Mouse (Mus musculus) cerebellum, adult (tissue): ENCODE data around the gene Rnf26.
"Not testable (repeated sequence)": the region's sequence is repeated elsewhere in the genome, so short reads cannot be mapped to it uniquely, and the experiment has no call there.

Experiments used
- ATAC-seq: cut with Nextera tagmentation; 2 replicates; pipeline ENCODE4 v1.9.2; 2017; ENCODE audit warnings: mild to moderate bottlenecking, moderate library complexity, mixed read lengths; ENCODE audit not compliant: insufficient number of reproducible peaks, low FRiP score, low TSS enrichment

Rnf26 gene

DNA sequence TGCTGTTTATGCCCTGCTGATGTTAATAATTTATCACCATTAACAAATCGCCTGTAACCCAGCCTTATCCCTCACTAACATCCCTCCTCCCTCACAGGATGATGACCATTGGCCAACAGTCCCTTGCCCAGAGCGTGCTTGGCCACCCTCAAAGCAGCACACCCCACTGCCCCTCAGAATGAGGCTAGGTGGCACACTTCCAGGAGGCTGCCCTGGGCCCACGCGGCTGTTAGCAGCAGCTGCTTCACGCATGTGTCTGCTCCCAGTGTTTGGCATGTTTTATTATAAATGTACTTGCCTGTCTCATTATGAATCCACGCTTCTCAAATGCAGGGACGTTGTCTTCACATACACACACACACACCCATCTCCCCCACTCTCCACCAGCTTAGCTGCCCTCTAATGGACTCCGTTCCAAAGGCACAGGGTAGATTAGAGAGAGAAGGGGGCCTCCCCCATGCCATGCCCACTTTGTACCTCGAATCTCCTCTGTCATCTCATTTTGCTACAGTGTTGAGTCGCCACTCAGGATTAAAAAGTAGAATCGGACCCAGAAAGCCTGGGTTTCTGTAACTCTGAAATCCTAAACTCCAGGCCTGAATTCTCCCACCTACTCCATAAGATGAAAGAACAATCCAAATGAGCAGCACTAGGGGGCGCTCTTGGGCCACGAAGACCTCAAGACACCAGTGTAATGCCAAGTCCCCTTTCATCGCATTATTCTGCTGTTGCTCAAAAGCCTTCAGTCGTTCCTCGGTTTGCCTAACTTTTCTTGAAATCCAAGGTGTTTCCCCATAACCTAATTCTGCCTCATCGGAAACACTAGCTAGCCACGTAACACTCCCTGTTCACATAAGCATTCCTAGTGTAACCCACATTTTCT, 12.5 kb upstream of the Rnf26 start:
- ATAC-seq, result peak; percentile 74; the same call in 1 of the 2 replicates

DNA sequence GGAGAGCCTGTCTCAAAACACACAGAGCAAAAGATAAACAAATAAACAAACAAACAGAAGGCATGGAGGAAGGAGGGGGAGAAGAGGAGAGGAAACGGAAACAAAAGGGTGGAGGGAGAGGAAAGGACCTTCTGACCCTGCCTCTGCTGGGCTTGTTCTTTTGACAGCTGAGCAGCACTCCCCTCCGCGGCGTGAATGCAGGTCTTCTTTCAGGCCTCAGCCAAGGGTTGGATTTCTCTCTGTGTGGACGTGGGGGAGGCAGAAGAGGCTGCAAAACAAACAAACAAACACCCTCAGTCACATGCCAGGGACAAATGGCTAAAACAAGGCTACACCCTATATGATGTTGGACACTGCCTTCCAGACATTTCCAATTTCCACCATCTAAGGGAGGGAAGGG, 11.7 kb upstream of the Rnf26 start:
- no peak for ATAC-seq

DNA sequence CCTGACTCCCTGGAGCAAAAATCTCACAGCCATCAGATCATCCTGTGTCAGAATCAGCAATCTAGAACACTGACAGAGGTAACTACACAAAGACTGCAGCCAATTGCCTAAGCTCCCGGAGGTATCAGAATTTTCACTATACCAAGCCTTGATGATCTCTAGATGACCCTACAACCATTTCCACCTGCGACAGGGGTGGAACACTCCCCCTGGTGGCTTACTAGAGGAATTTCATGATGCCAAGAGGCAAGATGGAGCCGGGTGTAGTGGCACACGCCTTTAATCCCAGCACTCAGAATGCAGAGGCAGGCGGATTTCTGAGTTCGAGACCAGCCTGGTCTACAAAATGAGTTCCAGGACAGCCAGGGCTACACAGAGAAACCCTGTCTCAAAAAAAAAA, 11.0 kb upstream of the Rnf26 start:
- ATAC-seq, result no peak

DNA sequence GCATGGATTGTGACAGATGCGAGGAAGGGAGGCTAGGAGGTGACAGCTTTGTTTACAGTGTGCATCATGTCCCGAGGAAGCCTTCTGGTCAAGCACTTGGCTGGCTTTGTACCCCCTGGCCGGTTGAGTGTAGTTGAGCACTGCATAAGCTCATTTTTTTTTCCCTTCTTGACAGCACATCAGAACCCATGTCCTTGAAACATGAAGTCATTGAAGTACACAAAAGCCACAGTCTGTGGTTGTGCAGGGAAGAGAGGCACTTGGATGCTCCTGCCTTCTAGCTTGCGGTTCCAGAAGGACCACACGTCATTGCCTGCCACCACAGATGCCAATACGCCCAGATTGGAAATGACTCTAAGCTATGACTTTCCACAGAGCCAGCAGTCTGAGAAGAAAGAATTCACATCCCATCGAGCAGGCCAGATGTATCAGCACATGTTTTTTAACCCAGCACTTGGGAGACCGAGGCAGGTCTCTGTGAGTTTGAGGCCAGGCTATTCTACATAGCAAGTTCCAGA, 6.7 kb upstream of the Rnf26 start:
- no peak for ATAC-seq

DNA sequence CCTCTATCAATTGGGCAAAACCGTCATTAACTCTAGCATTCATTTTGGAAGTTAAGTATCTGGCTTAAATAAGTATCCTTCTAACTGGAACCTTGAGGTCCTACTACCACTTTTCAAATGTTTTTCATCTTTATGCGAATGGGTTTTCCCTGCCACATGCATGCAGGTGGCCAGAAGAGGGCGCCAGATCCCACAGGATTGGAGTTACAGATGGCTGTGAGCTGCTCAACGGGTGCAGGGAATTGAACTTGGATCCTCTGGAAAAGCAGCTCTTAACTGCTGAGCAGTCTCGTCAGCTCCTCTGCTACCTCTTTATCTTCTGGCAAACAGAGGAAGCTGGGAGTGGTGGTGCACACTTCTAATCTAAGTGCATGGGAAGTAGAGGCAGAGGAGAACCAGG, 5.7 kb upstream of the Rnf26 start:
- ATAC-seq, result no peak

DNA sequence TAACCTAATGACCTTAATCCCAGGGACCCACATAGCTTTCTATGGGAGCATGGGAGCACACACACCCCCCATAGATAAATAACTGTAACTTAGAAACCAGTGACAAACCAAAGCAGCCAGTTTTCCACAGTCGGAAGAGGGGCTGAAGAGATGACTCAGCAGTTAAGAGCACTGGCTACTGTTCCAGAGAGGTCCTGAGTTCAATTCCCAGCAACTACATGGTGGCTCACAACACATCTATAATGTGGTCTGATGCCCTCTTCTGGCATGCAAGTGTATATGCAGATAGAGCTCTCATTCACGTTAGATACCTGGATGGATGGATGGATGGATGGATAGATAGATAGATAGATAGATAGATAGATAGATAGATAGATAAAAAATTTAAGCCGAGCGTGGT, 2.9 kb upstream of the Rnf26 start:
- no peak for ATAC-seq

GRCm38 (mm10) chr9:44115599-44115998, 2.3 kb upstream of the Rnf26 start:
- ATAC-seq, result no peak

- ATAC-seq, result no peak
Observed at GRCm38 (mm10) chr9:44114453-44114852, 1.1 kb upstream of the Rnf26 start.

GRCm38 (mm10) chr9:44111909-44112308, 1.4 kb downstream of the Rnf26 start:
- ATAC-seq, result not testable (repeated sequence)

- ATAC-seq, result no peak
Observed at GRCm38 (mm10) chr9:44109360-44110095, 3.8 kb downstream of the Rnf26 start.

GRCm38 (mm10) chr9:44108269-44109055, 4.9 kb downstream of the Rnf26 start:
- ATAC-seq, result no peak

GRCm38 (mm10) chr9:44107557-44108179, 5.6 kb downstream of the Rnf26 start:
- no peak for ATAC-seq

GRCm38 (mm10) chr9:44107110-44107509, 6.2 kb downstream of the Rnf26 start, which contains the start of gene C1qtnf5:
TSS of gene C1qtnf5 (plus strand) at chr9:44107245.
- ATAC-seq, result no peak

DNA sequence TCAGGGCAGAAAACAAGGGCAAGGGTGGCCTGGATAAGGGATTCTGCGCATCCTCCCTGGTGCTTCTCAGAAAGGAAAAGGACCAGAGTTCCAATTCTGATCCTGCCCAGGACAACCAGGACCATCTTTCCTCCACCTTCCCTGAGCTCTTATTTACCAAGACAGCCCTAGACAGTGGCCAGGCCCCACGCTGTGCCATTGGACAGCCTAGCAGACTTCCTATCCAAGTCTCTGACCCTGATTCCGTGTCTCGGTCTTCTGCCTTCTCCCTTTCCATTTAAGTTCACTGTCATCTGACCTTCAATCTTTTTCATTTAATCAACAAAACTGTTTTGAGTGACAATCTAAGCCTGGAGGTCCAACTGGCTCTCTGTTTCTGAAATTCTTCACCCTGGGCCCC, 6.7 kb downstream of the Rnf26 start:
- no peak for ATAC-seq

GRCm38 (mm10) chr9:44106182-44106581, 7.1 kb downstream of the Rnf26 start:
- no peak for ATAC-seq

GRCm38 (mm10) chr9:44105781-44106180, 7.5 kb downstream of the Rnf26 start:
- ATAC-seq, result no peak

GRCm38 (mm10) chr9:44104881-44105280, 8.4 kb downstream of the Rnf26 start:
- ATAC-seq, result no peak

GRCm38 (mm10) chr9:44101490-44101889, 11.8 kb downstream of the Rnf26 start, which contains the start of gene Mfrp:
TSS of gene Mfrp (plus strand) at chr9:44101729.
- ATAC-seq, result no peak

DNA sequence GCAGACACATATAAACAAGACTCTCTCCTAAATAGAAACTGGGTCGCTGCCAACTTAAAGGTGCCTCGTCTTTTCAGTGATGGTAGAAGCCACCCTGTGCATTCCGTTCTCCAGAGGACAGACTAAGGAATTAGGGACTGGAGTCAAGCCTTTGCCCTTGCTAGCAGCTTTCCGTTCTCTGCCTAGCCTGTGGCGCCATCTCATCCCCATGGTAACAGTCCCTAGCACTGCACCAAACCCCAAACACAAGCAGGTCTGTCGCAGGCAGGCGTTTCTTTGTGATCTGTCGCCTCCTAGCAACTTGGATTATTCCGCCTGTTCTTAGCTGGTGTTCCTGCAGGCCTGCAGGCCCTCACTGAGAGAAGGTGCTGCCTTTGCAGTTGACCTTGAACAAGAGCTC, 16.8 kb downstream of the Rnf26 start:
- no peak for ATAC-seq

- no peak for ATAC-seq
Observed at GRCm38 (mm10) chr9:44095781-44096180, 17.5 kb downstream of the Rnf26 start.
